Mouse (Mus musculus) heart, adult 2 months (tissue): ENCODE results near the gene Errfi1. TPM values are rescaled to one million over a fixed set of nuclear protein-coding genes. Genes with fewer than 3 reads are reported as not detected.

Experiments used
- DNase-seq, 2 experiments: peaks; one replicate each; pipeline ENCODE4 v3.0.0; 2021
- H3K27ac ChIP-seq: fragments of 200-600 bp; 2 replicates; pipeline ENCODE4 v1.8.1; 2022
- H3K27me3 ChIP-seq: fragments of 200-500 bp; 2 replicates; pipeline ENCODE4 v1.6.1; 2012; ENCODE audit warnings: mild to moderate bottlenecking, low read length, inconsistent platforms, mixed read lengths; ENCODE audit not compliant: control insufficient read depth, insufficient read depth
- H3K36me3 ChIP-seq: fragments of 200-500 bp; 2 replicates; pipeline ENCODE4 v1.6.1; 2012; ENCODE audit warnings: low read length, inconsistent platforms; ENCODE audit not compliant: control insufficient read depth, insufficient read depth
- H3K4me1 ChIP-seq: fragments of 200-500 bp; 2 replicates; pipeline ENCODE4 v1.6.1; 2011; ENCODE audit warnings: low read length; ENCODE audit not compliant: control insufficient read depth, insufficient read depth
- H3K4me3 ChIP-seq: fragments of 200-600 bp; 2 replicates; pipeline ENCODE4 v1.8.1; 2022
- H3K79me2 ChIP-seq: fragments of 200-500 bp; replicated peaks from 2 replicates; pipeline ENCODE4 v1.6.1; 2012; ENCODE audit warnings: mild to moderate bottlenecking, inconsistent platforms, low read length, moderate library complexity, mixed read lengths; ENCODE audit not compliant: control insufficient read depth, insufficient read depth
- H3K9ac ChIP-seq: fragments of 200-500 bp; 2 replicates; pipeline ENCODE4 v1.6.1; 2012; ENCODE audit warnings: low read depth, mild to moderate bottlenecking, control low read depth, inconsistent platforms, low read length, mixed read lengths
- CTCF ChIP-seq: fragments of 200-600 bp; IDR thresholded peaks from 2 replicates; pipeline ENCODE4 v1.8.1; 2022; ENCODE audit warnings: antibody characterized with exemption, mild to moderate bottlenecking, moderate library complexity
- EP300 ChIP-seq: fragments of 200-500 bp; IDR thresholded peaks from 2 replicates; pipeline ENCODE4 v1.6.1; 2011; ENCODE audit warnings: low read depth, low read length, control low read depth; ENCODE audit not compliant: insufficient read depth
- POLR2A ChIP-seq: fragments of 200-500 bp; IDR thresholded peaks from 2 replicates; pipeline ENCODE4 v1.6.1; 2011; ENCODE audit warnings: mild to moderate bottlenecking, low read depth, low read length, control low read depth; ENCODE audit not compliant: insufficient read depth
- WGBS: fragments of 180-500 bp; shearing (Covaris S2); methylation state at CpG from one replicate; pipeline ENCODE4 v1.1.7; 2018; 5-methylcytosine and 5-hydroxymethylcytosine counted together
- intact Hi-C: fragments of 180-260 bp; cut with DNase I; formaldehyde crosslinking; loops from one replicate; pipeline ENCODE4 v1.15.1; 2025
- polyA plus RNA-seq: library from polyadenylated mRNA; depleted of rRNA; stranded (reverse); fragments of >200 nt; gene quantifications from 2 replicates; pipeline ENCODE4 v1.2.3, GENCODE M21; 2012
- total RNA-seq, 2 experiments: library from RNA; stranded (reverse); gene quantifications; 2 replicates each; pipeline ENCODE4 v1.2.3; 2021

Gene Errfi1
- total and polyA plus RNA-seq, 3 experiments: 21.3 to 44.1 (median 22.1) TPM

GRCm38 (mm10) chr4:150896896-150897624, 43.3 kb downstream of the Errfi1 start:
- TF ChIP-seq POLR2A: no peak
- TF ChIP-seq CTCF: no peak
- TF ChIP-seq EP300: no peak
- Histone ChIP-seq H3K27me3 (no peaks in the 10 kb centered on the region), H3K4me1 (peaks cover 1% of the 10 kb centered on the region; the same call in 1 of the 2 replicates), H3K27ac (no peak overlapping the region), H3K36me3 (no peaks in the 10 kb centered on the region), H3K79me2 (no peaks in the 10 kb centered on the region), H3K4me3 (no peak overlapping the region), H3K9ac (no peak overlapping the region)
- no peak for DNase-seq
- 95% methylated on average over 26 of the region's 26 CpGs for WGBS
- intact Hi-C loops: no loop called here

- Histone ChIP-seq H3K9ac (no peak overlapping the region), H3K4me1 (peaks cover 4% of the 10 kb centered on the region), H3K79me2 (no peaks in the 10 kb centered on the region), H3K27ac (no peak overlapping the region), H3K27me3 (no peaks in the 10 kb centered on the region), H3K36me3 (no peaks in the 10 kb centered on the region), H3K4me3 (no peak overlapping the region)
- peak; percentile 65 to 84 for DNase-seq
- 54% methylated on average over 13 of the region's 13 CpGs for WGBS
- intact Hi-C loops: loop anchor here (1.0 to 2.0 kb wide), 2 partner anchors 44 to 243 kb away; no protein-coding TSS in a partner anchor
- no peak for TF ChIP-seq POLR2A
- 0 out of 2 replicates have a peak, but pooled peaks have one; percentile 99 for TF ChIP-seq CTCF
- TF ChIP-seq EP300: peak; percentile 68; the same call in 1 of the 2 replicates
Observed at GRCm38 (mm10) chr4:150898716-150899365, 45.1 kb downstream of the Errfi1 start.

GRCm38 (mm10) chr4:150900486-150900885, 46.8 kb downstream of the Errfi1 start:
- DNase-seq: no peak
- H3K79me2 ChIP-seq: no peaks in the 10 kb centered on the region
- TF ChIP-seq CTCF (no peak), EP300 (no peak), POLR2A (no peak)
- H3K36me3 ChIP-seq: no peaks in the 10 kb centered on the region
- peaks cover 4% of the 10 kb centered on the region for H3K4me1 ChIP-seq
- no peak overlapping the region for H3K4me3 ChIP-seq
- no peak overlapping the region for H3K9ac ChIP-seq
- no peaks in the 10 kb centered on the region for H3K27me3 ChIP-seq
- intact Hi-C loops: no loop called here
- H3K27ac ChIP-seq: peak overlapping the region; percentile 85
- 85% methylated on average over 13 of the region's 13 CpGs for WGBS

- Histone ChIP-seq H3K4me3 (no peak overlapping the region), H3K4me1 (peaks cover 4% of the 10 kb centered on the region), H3K36me3 (no peaks in the 10 kb centered on the region), H3K9ac (peak overlapping the region; percentile 44; the same call in 1 of the 2 replicates), H3K27me3 (no peaks in the 10 kb centered on the region), H3K27ac (peak overlapping the region; percentile 85), H3K79me2 (no peaks in the 10 kb centered on the region)
- intact Hi-C loops: no loop called here
- WGBS: 42% methylated on average over 9 of the region's 9 CpGs
- TF ChIP-seq POLR2A (no peak), EP300 (peak; percentile 60; the same call in 1 of the 2 replicates), CTCF (peak; percentile 95)
- peak; percentile 81 to 85 for DNase-seq
Observed at GRCm38 (mm10) chr4:150901651-150902050, 47.9 kb downstream of the Errfi1 start.

GRCm38 (mm10) chr4:150902062-150902461, 48.3 kb downstream of the Errfi1 start:
- H3K27me3 ChIP-seq: no peaks in the 10 kb centered on the region
- peak overlapping the region; percentile 56 for H3K9ac ChIP-seq
- TF ChIP-seq CTCF (peak; percentile 0; the same call in 1 of the 2 replicates), POLR2A (0 out of 2 replicates have a peak, but pooled peaks have one; percentile 17), EP300 (no peak)
- peaks cover 4% of the 10 kb centered on the region for H3K4me1 ChIP-seq
- H3K27ac ChIP-seq: peak overlapping the region; percentile 85
- DNase-seq: peak; percentile 47 to 73
- 64% methylated on average over 12 of the region's 12 CpGs for WGBS
- H3K36me3 ChIP-seq: no peaks in the 10 kb centered on the region
- no peak overlapping the region for H3K4me3 ChIP-seq
- H3K79me2 ChIP-seq: no peaks in the 10 kb centered on the region
- intact Hi-C loops: no loop called here

GRCm38 (mm10) chr4:150903091-150903742, 49.5 kb downstream of the Errfi1 start:
- no peaks in the 10 kb centered on the region for H3K27me3 ChIP-seq
- 83% methylated on average over 14 of the region's 14 CpGs for WGBS
- TF ChIP-seq POLR2A (no peak), EP300 (no peak), CTCF (no peak)
- no peak for DNase-seq
- H3K36me3 ChIP-seq: no peaks in the 10 kb centered on the region
- H3K4me1 ChIP-seq: peaks cover 4% of the 10 kb centered on the region
- H3K27ac ChIP-seq: peak overlapping the region; percentile 85
- H3K9ac ChIP-seq: no peak overlapping the region
- intact Hi-C loops: no loop called here
- no peaks in the 10 kb centered on the region for H3K79me2 ChIP-seq
- no peak overlapping the region for H3K4me3 ChIP-seq
